Mouse (Mus musculus): Measurements from ENCODE around the gene Pnkp. TPM values are rescaled to one million over a fixed set of nuclear protein-coding genes. Genes with fewer than 3 reads are reported as not detected.

The Pnkp gene
- total RNA-seq (2022) = 10 to 100 TPM; 46.6 to 56.6 (median 53.6) TPM

GRCm38 (mm10) chr7:44857042-44857552 is at the start of gene Pnkp:
Gene Pnkp (plus strand): TSS chr7:44857139.
- DNase-seq = peak; percentile 82

- no peak for DNase-seq
Measured at GRCm38 (mm10) chr7:44808927-44809326, 48.0 kb upstream of the Pnkp start.

- DNase-seq = no peak
Measured at GRCm38 (mm10) chr7:44809466-44809865, 47.5 kb upstream of the Pnkp start.

GRCm38 (mm10) chr7:44810365-44810764 is 46.6 kb upstream of the Pnkp start:
- DNase-seq = no peak

GRCm38 (mm10) chr7:44810819-44811557 is 46.0 kb upstream of the Pnkp start:
- DNase-seq = no peak

- DNase-seq = no peak
Measured at GRCm38 (mm10) chr7:44812651-44813325, 44.2 kb upstream of the Pnkp start.

GRCm38 (mm10) chr7:44813985-44814384 is 43.0 kb upstream of the Pnkp start:
- no peak for DNase-seq

- DNase-seq = no peak
Measured at GRCm38 (mm10) chr7:44814423-44814822, 42.5 kb upstream of the Pnkp start.

GRCm38 (mm10) chr7:44814952-44815553 is 41.9 kb upstream of the Pnkp start:
- DNase-seq = no peak

- DNase-seq = peak; percentile 98
Measured at GRCm38 (mm10) chr7:44815721-44816469, 41.0 kb upstream of the Pnkp start, which contains the start of the genes Nup62 and Il4i1. Gene Nup62 (plus strand): TSS chr7:44816088. Gene Il4i1 (plus strand): TSS chr7:44816387.

GRCm38 (mm10) chr7:44816470-44817021 is 40.4 kb upstream of the Pnkp start, which contains the start of gene Atf5:
Gene Atf5 (minus strand): TSS chr7:44816658.
- DNase-seq = no peak

- DNase-seq = no peak
Measured at GRCm38 (mm10) chr7:44817441-44817840, 39.5 kb upstream of the Pnkp start.

- no peak for DNase-seq
Measured at GRCm38 (mm10) chr7:44818164-44818563, 38.8 kb upstream of the Pnkp start.

- no peak for DNase-seq
Measured at GRCm38 (mm10) chr7:44818751-44819235, 38.1 kb upstream of the Pnkp start.

- DNase-seq = no peak
Measured at GRCm38 (mm10) chr7:44819391-44819790, 37.5 kb upstream of the Pnkp start.

GRCm38 (mm10) chr7:44819863-44820262 is 37.1 kb upstream of the Pnkp start:
- DNase-seq = no peak

- DNase-seq = no peak
Measured at GRCm38 (mm10) chr7:44820525-44820924, 36.4 kb upstream of the Pnkp start.

- no peak for DNase-seq
Measured at GRCm38 (mm10) chr7:44821666-44822448, 35.1 kb upstream of the Pnkp start.

GRCm38 (mm10) chr7:44823409-44823808 is 33.5 kb upstream of the Pnkp start:
- DNase-seq = no peak

- DNase-seq = peak; percentile 59
Measured at GRCm38 (mm10) chr7:44824872-44825271, 32.1 kb upstream of the Pnkp start.

- DNase-seq = no peak
Measured at GRCm38 (mm10) chr7:44826771-44827170, 30.2 kb upstream of the Pnkp start.

All from adrenal gland, adult 8-10 months (tissue).